Mouse (Mus musculus) neural tube, embryonic 14.5 days (tissue): ENCODE measurements around the gene Pcif1. TPM values are rescaled to one million over a fixed set of nuclear protein-coding genes. Genes with fewer than 3 reads are reported as not detected.

Experiments
- ATAC-seq: fragments of 200-750 bp; cut with Nextera tagmentation; 2 replicates; pipeline ENCODE4 v1.8.0; 2017; ENCODE audit warnings: low read depth, mild to moderate bottlenecking, moderate TSS enrichment, moderate library complexity
- H3K27ac ChIP-seq: fragments of 300-500 bp; sonication (generic); 2 replicates; pipeline ENCODE4 v1.5.1; 2014; ENCODE audit warnings: low read depth, mild to moderate bottlenecking, control low read depth, low read length, moderate library complexity, mixed read lengths
- H3K27me3 ChIP-seq: fragments of 300-500 bp; sonication (generic); 2 replicates; pipeline ENCODE4 v1.6.1; 2014; ENCODE audit warnings: low read length; ENCODE audit not compliant: control insufficient read depth, insufficient read depth
- H3K36me3 ChIP-seq: fragments of 300-500 bp; sonication (generic); 2 replicates; pipeline ENCODE4 v1.6.1; 2014; ENCODE audit warnings: low read length, mixed read lengths; ENCODE audit not compliant: control insufficient read depth, insufficient read depth
- H3K4me1 ChIP-seq: fragments of 300-500 bp; sonication (generic); 2 replicates; pipeline ENCODE4 v1.6.1; 2014; ENCODE audit warnings: low read length; ENCODE audit not compliant: control insufficient read depth, insufficient read depth
- H3K4me2 ChIP-seq: fragments of 300-500 bp; sonication (generic); 2 replicates; pipeline ENCODE4 v1.6.1; 2014; ENCODE audit warnings: mild to moderate bottlenecking, low read depth, low read length, control low read depth
- H3K4me3 ChIP-seq: fragments of 300-500 bp; sonication (generic); 2 replicates; pipeline ENCODE4 v1.5.1; 2014; ENCODE audit warnings: low read depth, low read length, control low read depth, mixed read lengths
- H3K9ac ChIP-seq: fragments of 300-500 bp; sonication (generic); replicated peaks from 2 replicates; pipeline ENCODE4 v1.6.1; 2014; ENCODE audit warnings: low read depth, mild to moderate bottlenecking, control low read depth, low read length, mixed read lengths
- H3K9me3 ChIP-seq: fragments of 300-500 bp; sonication (generic); 2 replicates; pipeline ENCODE4 v1.6.1; 2016; ENCODE audit warnings: low read length; ENCODE audit not compliant: control insufficient read depth
- WGBS: fragments of 180-500 bp; shearing (Covaris S2); extraction: QIAGEN DNeasy Blood & Tissue Kit; methylation state at CpG from one replicate; pipeline ENCODE4 v1.1.7; 2014; 5-methylcytosine and 5-hydroxymethylcytosine counted together
- polyA plus RNA-seq: library from polyadenylated mRNA; unstranded; fragments of >200 nt; fragmentation: Nextera tagmentation; extraction: Ambion mirVana; gene quantifications from 2 replicates; pipeline ENCODE4 v1.2.1, GENCODE M21; 2014

Pcif1 gene
- polyA plus RNA-seq, 1 experiment from 2014 or later: 82.1 TPM

DNA sequence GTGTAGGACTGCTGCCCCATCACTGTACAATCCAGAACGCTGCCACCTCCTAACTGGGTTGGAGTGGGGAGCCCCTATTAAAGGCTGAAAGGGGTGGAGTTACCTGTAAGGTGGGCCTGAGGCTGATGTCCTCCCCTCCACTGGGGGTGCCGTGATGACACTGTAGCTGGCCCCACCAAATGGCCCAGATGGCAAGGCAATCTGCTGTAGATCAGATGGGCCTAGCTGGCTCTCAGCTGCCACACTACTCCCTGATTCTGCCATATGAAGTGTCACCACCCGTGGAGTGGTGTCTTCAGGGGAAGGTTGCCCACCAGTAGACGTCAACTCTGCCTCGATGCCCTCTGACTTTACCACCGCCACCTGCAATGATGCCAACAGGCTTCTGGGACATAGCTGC lies 16.8 kb downstream of the Pcif1 start:
- H3K27me3 ChIP-seq: no peaks in the 10 kb centered on the region
- H3K4me1 ChIP-seq: no peaks in the 10 kb centered on the region
- H3K9ac ChIP-seq: no peak overlapping the region

DNA sequence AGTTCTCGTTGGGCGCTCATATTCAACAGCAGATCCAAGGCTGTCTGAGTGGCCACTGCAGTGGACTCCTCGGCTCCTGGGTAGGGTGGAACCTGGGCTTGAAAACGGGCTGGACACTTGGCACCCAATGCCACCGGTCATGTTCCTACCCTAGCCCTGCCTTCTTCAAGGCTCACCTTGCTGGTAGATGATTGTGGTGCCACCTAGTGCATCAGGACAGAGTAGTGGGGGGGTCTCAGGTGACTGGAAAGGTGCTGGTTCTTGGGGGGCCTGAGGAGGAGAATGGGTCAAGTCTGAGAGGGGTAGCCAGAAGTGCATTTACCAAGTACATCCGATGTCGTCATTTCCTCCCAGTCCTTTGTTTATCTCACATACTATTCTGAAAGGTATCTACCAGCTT lies 18.9 kb downstream of the Pcif1 start:
- 96% methylated on average over 7 of the region's 7 CpGs for WGBS
- no peak overlapping the region for H3K9ac ChIP-seq

More for the DNA sequence above, 16.8 kb downstream of the Pcif1 start:
- no peak overlapping the region for H3K27ac ChIP-seq
- H3K9me3 ChIP-seq: no peaks in the 10 kb centered on the region
- no peak overlapping the region for H3K4me2 ChIP-seq
- H3K36me3 ChIP-seq: peaks cover 96% of the 10 kb centered on the region
- no peak overlapping the region for H3K4me3 ChIP-seq
- no peak for ATAC-seq
- WGBS: 94% methylated on average over 6 of the region's 6 CpGs

DNA sequence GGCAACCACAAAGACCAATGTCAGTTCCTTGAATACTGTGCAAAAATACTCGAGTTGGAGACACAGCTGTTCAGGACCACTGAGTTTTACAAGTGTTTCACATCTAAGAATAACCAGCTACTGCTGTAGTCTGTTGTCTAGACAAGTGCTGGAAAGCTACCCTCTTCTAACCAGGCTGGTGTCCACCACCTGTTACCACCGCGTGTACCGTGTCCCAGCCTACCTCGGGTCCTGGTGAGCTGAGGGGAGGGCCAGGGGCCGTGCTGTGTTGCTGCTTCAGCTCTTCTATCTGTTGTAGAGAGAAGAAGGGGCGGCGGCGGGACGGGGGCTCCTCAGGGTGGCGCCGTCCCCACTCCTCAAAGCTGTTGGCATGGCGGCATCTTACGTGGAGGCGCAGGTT lies 19.9 kb downstream of the Pcif1 start:
- no peaks in the 10 kb centered on the region for H3K27me3 ChIP-seq
- peaks cover 89% of the 10 kb centered on the region for H3K36me3 ChIP-seq
- WGBS: 96% methylated on average over 15 of the region's 15 CpGs
- H3K4me2 ChIP-seq: no peak overlapping the region
- no peak for ATAC-seq
- no peaks in the 10 kb centered on the region for H3K4me1 ChIP-seq
- H3K9ac ChIP-seq: no peak overlapping the region
- H3K9me3 ChIP-seq: no peaks in the 10 kb centered on the region
- no peak overlapping the region for H3K4me3 ChIP-seq
- H3K27ac ChIP-seq: no peak overlapping the region

More for the DNA sequence above, 18.9 kb downstream of the Pcif1 start:
- ATAC-seq: no peak
- no peaks in the 10 kb centered on the region for H3K4me1 ChIP-seq
- no peak overlapping the region for H3K4me3 ChIP-seq
- H3K9me3 ChIP-seq: no peaks in the 10 kb centered on the region
- H3K36me3 ChIP-seq: peaks cover 93% of the 10 kb centered on the region
- no peaks in the 10 kb centered on the region for H3K27me3 ChIP-seq
- H3K27ac ChIP-seq: no peak overlapping the region
- H3K4me2 ChIP-seq: no peak overlapping the region

DNA sequence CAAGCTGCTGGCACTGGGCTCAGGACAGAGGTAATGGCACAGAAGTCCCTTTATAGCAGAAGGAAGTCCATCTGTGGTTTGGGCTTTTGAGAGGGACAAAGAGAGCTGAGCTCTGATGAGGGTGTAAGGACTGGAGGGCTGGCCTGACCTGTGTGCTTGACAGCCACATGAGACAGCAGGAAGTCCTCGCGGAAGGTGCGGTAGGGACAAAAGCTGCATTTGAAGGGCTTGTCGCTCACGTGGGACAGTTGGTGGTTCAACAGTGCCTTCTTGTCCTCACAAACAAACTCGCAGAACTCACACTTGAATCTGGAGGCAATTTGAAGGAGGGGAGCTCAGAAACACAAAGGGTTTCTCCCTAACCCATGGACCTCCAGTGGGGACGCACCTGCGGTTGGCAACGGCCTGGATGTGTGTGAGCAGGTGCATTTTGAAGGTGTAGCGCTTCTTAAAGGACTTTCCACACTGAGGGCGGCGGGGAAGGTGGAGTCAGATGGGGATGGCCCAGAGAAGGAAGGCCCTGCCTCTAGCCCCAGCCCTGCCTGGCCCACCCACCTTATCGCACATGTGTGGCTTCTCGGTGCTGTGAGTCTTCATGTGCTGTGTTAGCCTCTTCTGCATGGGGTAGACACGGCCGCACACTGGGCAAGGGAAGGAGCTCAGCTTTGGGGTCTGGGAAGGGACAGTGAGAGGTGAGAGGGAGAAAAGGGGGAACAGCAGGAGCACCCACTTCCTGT lies 20.8 kb downstream of the Pcif1 start:
- H3K27me3 ChIP-seq: no peaks in the 10 kb centered on the region

DNA sequence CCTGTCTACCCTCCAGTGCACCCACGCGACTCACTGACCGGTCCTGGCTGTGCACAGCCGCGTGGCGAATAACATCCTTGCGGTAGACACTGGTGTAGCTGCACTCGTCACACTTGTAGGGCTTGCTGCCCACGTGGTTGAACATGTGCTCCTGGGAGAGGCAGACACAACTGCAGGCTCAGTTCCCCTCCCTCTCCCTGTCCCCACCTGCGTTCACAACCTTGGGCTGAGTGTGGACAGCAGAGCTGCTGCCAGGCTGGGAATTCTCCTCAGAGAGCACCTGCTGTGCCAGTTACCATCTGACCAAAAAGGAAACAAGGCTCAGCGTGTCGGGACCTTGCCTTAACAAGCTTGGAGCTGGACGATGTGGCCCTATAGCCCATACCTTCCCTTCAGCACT lies 22.3 kb downstream of the Pcif1 start:
- H3K4me3 ChIP-seq: no peak overlapping the region
- H3K4me2 ChIP-seq: no peak overlapping the region
- H3K27ac ChIP-seq: no peak overlapping the region
- H3K4me1 ChIP-seq: no peaks in the 10 kb centered on the region
- H3K36me3 ChIP-seq: peaks cover 89% of the 10 kb centered on the region
- ATAC-seq: no peak
- no peaks in the 10 kb centered on the region for H3K27me3 ChIP-seq
- 96% methylated on average over 13 of the region's 13 CpGs for WGBS
- H3K9me3 ChIP-seq: no peaks in the 10 kb centered on the region
- no peak overlapping the region for H3K9ac ChIP-seq

More for the DNA sequence above, 20.8 kb downstream of the Pcif1 start:
- Histone ChIP-seq H3K4me3 (no peak overlapping the region), H3K9me3 (no peaks in the 10 kb centered on the region), H3K36me3 (peaks cover 90% of the 10 kb centered on the region), H3K4me2 (no peak overlapping the region), H3K27ac (no peak overlapping the region), H3K9ac (no peak overlapping the region), H3K4me1 (no peaks in the 10 kb centered on the region)
- ATAC-seq: no peak
- WGBS: 90% methylated on average over 16 of the region's 16 CpGs

DNA sequence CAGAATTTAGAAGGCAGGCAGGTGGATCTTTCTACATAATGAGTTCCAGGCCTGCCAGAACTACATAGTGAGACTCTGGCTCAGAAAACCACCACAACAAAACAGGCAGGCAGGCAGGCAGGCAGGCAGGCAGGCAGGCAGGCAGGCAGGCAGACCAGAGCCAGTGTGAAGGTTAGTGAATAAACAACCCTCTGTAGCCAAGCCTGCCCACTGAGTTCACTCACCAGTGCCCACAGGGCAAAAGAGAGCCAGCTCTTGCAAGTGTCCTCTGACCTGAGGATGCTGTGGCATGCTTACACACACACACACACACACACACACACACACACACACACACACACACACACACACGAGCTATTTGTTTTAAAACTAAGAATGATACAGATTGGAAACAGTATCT lies 24.4 kb downstream of the Pcif1 start:
- no peak overlapping the region for H3K4me2 ChIP-seq
- ATAC-seq: no peak
- H3K9ac ChIP-seq: no peak overlapping the region
- H3K27me3 ChIP-seq: no peaks in the 10 kb centered on the region
- 86% methylated on average over 1 of the region's 1 CpGs for WGBS
- no peaks in the 10 kb centered on the region for H3K4me1 ChIP-seq
- peaks cover 90% of the 10 kb centered on the region for H3K36me3 ChIP-seq
- no peaks in the 10 kb centered on the region for H3K9me3 ChIP-seq
- H3K27ac ChIP-seq: no peak overlapping the region
- H3K4me3 ChIP-seq: no peak overlapping the region

DNA sequence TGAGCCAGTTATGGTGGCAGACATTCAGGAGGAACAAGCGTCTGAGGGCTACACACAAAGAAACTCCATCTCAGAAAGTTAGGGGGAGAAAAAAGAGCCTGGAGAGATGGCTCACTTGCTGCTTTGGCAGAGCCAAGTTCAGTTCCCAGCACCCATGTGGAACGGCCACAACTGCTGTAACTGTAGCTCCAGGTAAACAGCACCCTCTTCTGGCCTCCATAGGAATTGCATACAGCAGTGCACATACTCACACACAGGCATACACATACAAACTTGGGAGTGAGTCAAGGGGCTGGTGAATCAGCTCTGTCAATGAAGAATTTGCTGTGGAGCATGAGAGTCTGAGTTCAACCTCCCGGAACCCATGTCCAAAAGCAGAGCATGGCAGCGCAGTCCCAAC lies 27.0 kb downstream of the Pcif1 start:
- ATAC-seq: no peak
- Histone ChIP-seq H3K4me1 (peaks cover 13% of the 10 kb centered on the region), H3K4me3 (no peak overlapping the region), H3K27me3 (no peaks in the 10 kb centered on the region), H3K9ac (no peak overlapping the region), H3K9me3 (no peaks in the 10 kb centered on the region), H3K36me3 (peaks cover 73% of the 10 kb centered on the region), H3K27ac (no peak overlapping the region), H3K4me2 (no peak overlapping the region)
- over 99% methylated on average over 4 of the region's 4 CpGs for WGBS

DNA sequence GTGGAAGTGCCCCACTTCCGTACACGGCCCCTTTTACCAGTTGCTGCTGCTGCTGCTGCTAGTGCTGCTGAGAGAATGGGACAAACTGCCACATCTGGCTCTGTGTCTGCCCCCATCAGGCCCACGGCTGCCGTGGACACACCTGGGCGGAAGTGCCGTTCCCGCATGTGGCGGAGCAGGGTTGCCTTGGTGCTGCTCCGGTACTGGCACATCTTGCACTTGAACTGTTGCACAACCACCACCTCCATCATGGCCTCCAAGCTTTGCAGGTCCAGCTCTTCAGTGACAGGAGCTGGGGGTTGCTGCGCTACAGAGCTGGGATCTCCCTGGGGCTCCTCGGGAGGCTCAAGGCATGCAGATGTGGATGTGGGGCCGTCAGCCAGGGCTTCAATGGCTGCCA lies 28.4 kb downstream of the Pcif1 start:
- Histone ChIP-seq H3K27me3 (no peaks in the 10 kb centered on the region), H3K4me3 (no peak overlapping the region), H3K27ac (no peak overlapping the region), H3K9me3 (no peaks in the 10 kb centered on the region), H3K9ac (no peak overlapping the region), H3K4me1 (peaks cover 17% of the 10 kb centered on the region), H3K4me2 (no peak overlapping the region), H3K36me3 (peaks cover 60% of the 10 kb centered on the region)
- 97% methylated on average over 12 of the region's 12 CpGs for WGBS
- ATAC-seq: no peak

DNA sequence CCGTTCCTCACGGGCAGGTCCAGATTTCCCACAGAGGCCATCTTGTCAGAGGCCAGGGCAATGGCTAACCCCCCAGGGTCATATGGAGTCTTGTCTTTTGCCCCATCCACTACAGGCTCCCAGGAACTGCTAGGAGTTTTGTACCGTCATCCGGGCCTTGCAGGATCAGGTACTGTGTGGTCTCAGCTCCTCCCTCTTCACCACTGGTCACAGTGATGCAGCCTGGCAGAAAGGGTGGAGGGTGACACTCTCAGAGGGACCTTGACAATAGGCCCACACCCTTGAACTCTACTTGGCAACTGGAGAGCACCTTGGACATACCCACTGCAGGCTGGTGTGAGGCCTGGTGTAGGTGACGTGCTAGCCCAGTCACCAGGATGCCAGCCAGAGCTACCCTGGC lies 28.9 kb downstream of the Pcif1 start:
- H3K36me3 ChIP-seq: peaks cover 57% of the 10 kb centered on the region
- no peak overlapping the region for H3K4me3 ChIP-seq
- no peak overlapping the region for H3K4me2 ChIP-seq
- no peaks in the 10 kb centered on the region for H3K9me3 ChIP-seq
- 98% methylated on average over 5 of the region's 5 CpGs for WGBS
- no peak overlapping the region for H3K9ac ChIP-seq
- no peak overlapping the region for H3K27ac ChIP-seq
- H3K4me1 ChIP-seq: peaks cover 17% of the 10 kb centered on the region
- no peak for ATAC-seq
- no peaks in the 10 kb centered on the region for H3K27me3 ChIP-seq
